Mouse (Mus musculus) heart, adult 2 months (tissue): ENCODE results near the gene Crabp2.

ENCODE experiments used
- EP300 ChIP-seq: fragments of 200-500 bp; IDR thresholded peaks from 2 replicates; pipeline ENCODE4 v1.6.1; 2011; ENCODE audit warnings: low read depth, low read length, control low read depth; ENCODE audit not compliant: insufficient read depth
- POLR2A ChIP-seq: fragments of 200-500 bp; IDR thresholded peaks from 2 replicates; pipeline ENCODE4 v1.6.1; 2011; ENCODE audit warnings: mild to moderate bottlenecking, low read depth, low read length, control low read depth; ENCODE audit not compliant: insufficient read depth

DNA sequence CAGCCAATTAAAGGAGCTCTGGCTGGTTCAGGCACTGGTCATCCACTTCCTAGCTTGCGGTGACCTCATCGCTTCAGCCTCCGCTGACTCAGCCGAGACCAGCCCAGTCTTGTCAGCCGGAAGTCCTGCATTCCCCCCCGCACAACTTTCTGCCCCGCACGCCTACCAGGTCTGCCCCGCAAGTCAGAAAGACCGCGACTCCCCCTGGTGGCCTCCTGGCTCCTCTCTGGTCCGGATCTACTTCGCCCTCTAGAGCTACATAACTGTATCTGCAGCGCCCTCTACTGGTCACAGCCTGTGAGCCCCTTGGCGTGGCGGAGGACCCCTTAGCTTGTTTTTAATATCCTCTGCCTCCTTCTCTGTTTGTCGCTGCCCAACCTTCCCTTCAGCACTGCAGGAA is 38.4 kb downstream of the Crabp2 start:
- TF ChIP-seq EP300 (peak; percentile 92), POLR2A (peak; percentile 37; the same call in 1 of the 2 replicates)
